Mouse (Mus musculus) induced T-regulatory cell, adult 2 months (primary cell): ENCODE data around the gene Clec16a.

Experiments
- DNase-seq: peaks from one replicate; pipeline ENCODE4 v3.0.0-alpha.2; 2012; ENCODE audit warnings: low read depth

The Clec16a gene

DNA sequence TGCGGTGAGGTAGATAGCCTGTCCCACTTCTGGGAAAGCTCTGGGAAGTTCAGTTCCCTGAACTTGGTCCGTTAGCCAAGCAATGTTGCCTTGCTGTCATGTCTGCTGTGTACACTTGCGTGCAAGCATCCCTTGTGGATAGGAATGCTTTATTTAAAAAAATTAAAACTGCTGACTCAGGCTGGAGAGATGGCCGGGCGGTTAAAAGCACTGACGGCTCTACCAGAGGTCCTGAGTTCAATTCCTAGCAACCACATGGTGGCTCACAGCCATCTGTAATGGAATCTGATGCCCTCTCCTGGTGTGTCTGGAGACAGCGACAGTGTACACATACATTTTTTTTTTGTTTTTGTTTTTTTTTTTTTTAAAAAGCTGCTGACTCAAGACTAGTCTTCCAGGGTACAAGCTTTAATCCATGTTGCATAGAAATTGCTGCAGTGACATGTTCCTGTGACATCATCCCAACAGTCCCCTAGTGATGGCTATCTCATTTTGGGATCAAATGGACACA, 242.5 kb downstream of the Clec16a start:
- no peak for DNase-seq

DNA sequence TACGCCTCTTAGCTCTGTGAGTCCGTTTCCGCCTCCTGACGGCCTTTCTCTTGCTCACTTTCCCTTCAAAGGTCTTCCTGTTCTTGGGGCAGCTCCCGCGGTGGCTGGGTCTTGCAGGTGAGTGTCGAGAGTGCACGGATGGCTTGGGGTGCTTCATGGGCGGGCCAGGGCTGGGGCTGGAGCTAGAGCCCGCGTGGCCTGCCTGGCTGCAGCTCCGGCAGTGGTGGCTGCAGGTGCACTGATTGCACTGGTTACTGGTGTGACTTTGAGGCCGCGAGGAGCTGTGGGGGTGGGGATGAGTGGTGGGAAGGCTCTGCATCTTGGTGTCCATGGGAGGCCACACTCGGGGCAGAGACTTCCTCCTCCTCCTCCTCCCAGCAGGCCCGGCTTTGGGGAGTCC, 243.1 kb downstream of the Clec16a start, which contains the start of gene Tnp2:
Gene Tnp2, minus strand, starts transcription at position 390 of the 400 bp plus-strand sequence.
- peak; percentile 79 for DNase-seq

- peak; percentile 61 for DNase-seq
Measured at GRCm38 (mm10) chr16:10788866-10789265, 243.7 kb downstream of the Clec16a start.

- no peak for DNase-seq
Measured at GRCm38 (mm10) chr16:10790702-10791101, 245.6 kb downstream of the Clec16a start, which contains the start of gene Prm3. Prm3 (minus strand) TSS chr16:10790914.
